Mouse (Mus musculus) limb, embryonic 14.5 days (tissue): ENCODE data around the gene Hipk3. TPM values are rescaled to one million over a fixed set of nuclear protein-coding genes. Genes with fewer than 3 reads are reported as not detected.
A peak's percentile ranks its signal among the peaks of the same experiment; 100 is the strongest.

Experiments
- ATAC-seq: fragments of 200-750 bp; cut with Nextera tagmentation; 2 replicates; pipeline ENCODE4 v1.8.0; 2017; ENCODE audit warnings: low read depth, moderate number of reproducible peaks, moderate TSS enrichment; ENCODE audit not compliant: low FRiP score
- DNase-seq: peaks from one replicate; pipeline ENCODE4 v3.0.0-alpha.2; 2015; ENCODE audit warnings: low spot score
- H3K27ac ChIP-seq: fragments of 300-500 bp; sonication (generic); replicated peaks from 2 replicates; pipeline ENCODE4 v1.5.1; 2014; ENCODE audit warnings: low read depth, mild to moderate bottlenecking, low read length, moderate library complexity, mixed read lengths
- H3K27me3 ChIP-seq: fragments of 300-500 bp; sonication (generic); 2 replicates; pipeline ENCODE4 v1.6.1; 2014; ENCODE audit warnings: low read length, mixed read lengths; ENCODE audit not compliant: control insufficient read depth, insufficient read depth
- H3K36me3 ChIP-seq: fragments of 300-500 bp; sonication (generic); 2 replicates; pipeline ENCODE4 v1.6.1; 2014; ENCODE audit warnings: mild to moderate bottlenecking, low read length, moderate library complexity, mixed read lengths; ENCODE audit not compliant: control insufficient read depth, insufficient read depth
- H3K4me1 ChIP-seq: fragments of 300-500 bp; sonication (generic); 2 replicates; pipeline ENCODE4 v1.6.1; 2014; ENCODE audit warnings: antibody characterized with exemption, low read length, mixed read lengths; ENCODE audit not compliant: control insufficient read depth, insufficient read depth
- H3K4me2 ChIP-seq: fragments of 300-500 bp; sonication (generic); replicated peaks from 2 replicates; pipeline ENCODE4 v1.6.1; 2014; ENCODE audit warnings: low read depth, mild to moderate bottlenecking, low read length, moderate library complexity; ENCODE audit not compliant: severe bottlenecking
- H3K4me3 ChIP-seq: fragments of 300-500 bp; sonication (generic); replicated peaks from 2 replicates; pipeline ENCODE4 v1.5.1; 2014; ENCODE audit warnings: low read length
- H3K9ac ChIP-seq: fragments of 300-500 bp; sonication (generic); 2 replicates; pipeline ENCODE4 v1.6.1; 2014; ENCODE audit warnings: mild to moderate bottlenecking, low read depth, low read length, moderate library complexity; ENCODE audit not compliant: severe bottlenecking
- H3K9me3 ChIP-seq: fragments of 300-500 bp; sonication (generic); 2 replicates; pipeline ENCODE4 v1.6.1; 2016; ENCODE audit warnings: low read length; ENCODE audit not compliant: control insufficient read depth
- POLR2A ChIP-seq: fragments of 200-500 bp; IDR thresholded peaks from 2 replicates; pipeline ENCODE4 v1.8.0; 2012; ENCODE audit warnings: inconsistent platforms, mild to moderate bottlenecking, moderate library complexity, borderline replicate concordance; ENCODE audit not compliant: insufficient read depth, insufficient read length; ENCODE audit errors: extremely low read depth
- WGBS: fragments of 180-500 bp; shearing (Covaris S2); extraction: QIAGEN DNeasy Blood & Tissue Kit; methylation state at CpG from one replicate; pipeline ENCODE4 v1.1.7; 2014; 5-methylcytosine and 5-hydroxymethylcytosine counted together
- polyA plus RNA-seq, 2 experiments: library from polyadenylated mRNA; depleted of rRNA in 1 of 2; stranded (reverse) in 1 of 2; unstranded in 1 of 2; fragments of >200 nt; fragmentation: Nextera tagmentation in 1 of 2; extraction: Ambion mirVana in 1 of 2; gene quantifications; 2 replicates each; pipeline versions ENCODE4 v1.2.1 to v1.2.3; 2012 to 2014

Gene Hipk3
- polyA plus RNA-seq, 2 experiments, result 26.2 to 31.4 TPM

GRCm38 (mm10) chr2:104431067-104431466 lies 63.2 kb downstream of the Hipk3 start:
- Histone ChIP-seq H3K4me2 (no peak overlapping the region), H3K27ac (no peak overlapping the region), H3K9ac (no peak overlapping the region), H3K9me3 (no peaks in the 10 kb centered on the region), H3K4me3 (no peak overlapping the region), H3K36me3 (peaks cover 54% of the 10 kb centered on the region), H3K4me1 (no peaks in the 10 kb centered on the region), H3K27me3 (no peaks in the 10 kb centered on the region)
- no peak for DNase-seq
- no peak for TF ChIP-seq POLR2A
- WGBS, result 91% methylated on average over 6 of the region's 6 CpGs
- no peak for ATAC-seq

DNA sequence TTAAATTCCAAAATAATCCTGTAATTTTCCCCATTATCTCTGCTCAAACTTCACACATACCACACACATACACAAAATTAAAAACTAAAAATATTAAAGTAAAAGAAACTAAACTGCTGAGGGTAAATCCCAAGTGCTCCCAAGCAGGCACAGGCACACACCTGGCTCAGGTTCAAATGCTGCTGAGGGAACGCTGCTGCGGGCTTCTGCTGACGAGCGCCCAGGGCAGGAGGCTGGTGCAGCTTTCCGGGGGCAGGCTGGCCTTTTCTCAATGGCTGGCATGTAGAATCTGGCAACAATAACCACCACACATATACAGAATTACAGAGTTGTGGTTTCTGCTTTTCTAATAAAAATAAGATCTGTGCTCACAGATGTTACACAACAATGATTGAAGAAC lies 63.7 kb downstream of the Hipk3 start:
- DNase-seq (no peak), ATAC-seq (no peak)
- TF ChIP-seq POLR2A, result no peak
- Histone ChIP-seq H3K27ac (no peak overlapping the region), H3K9ac (no peak overlapping the region), H3K4me3 (no peak overlapping the region), H3K4me2 (no peak overlapping the region), H3K4me1 (no peaks in the 10 kb centered on the region), H3K36me3 (peaks cover 50% of the 10 kb centered on the region), H3K27me3 (no peaks in the 10 kb centered on the region), H3K9me3 (no peaks in the 10 kb centered on the region)
- WGBS, result 67% methylated on average over 5 of the region's 5 CpGs

GRCm38 (mm10) chr2:104426112-104426511 lies 68.1 kb downstream of the Hipk3 start:
- Histone ChIP-seq H3K9me3 (no peaks in the 10 kb centered on the region), H3K36me3 (peaks cover 20% of the 10 kb centered on the region), H3K4me3 (no peak overlapping the region), H3K27ac (no peak overlapping the region), H3K27me3 (no peaks in the 10 kb centered on the region), H3K4me1 (no peaks in the 10 kb centered on the region), H3K4me2 (no peak overlapping the region), H3K9ac (no peak overlapping the region)
- DNase-seq (no peak), ATAC-seq (no peak)
- 78% methylated on average over 3 of the region's 3 CpGs for WGBS
- TF ChIP-seq POLR2A, result no peak

GRCm38 (mm10) chr2:104422230-104422629 lies 72.0 kb downstream of the Hipk3 start:
- H3K36me3 ChIP-seq, result 0 out of 2 replicates have a peak, but pooled peaks cover 4% of the 10 kb centered on the region
- TF ChIP-seq POLR2A, result no peak
- no peak overlapping the region for H3K4me2 ChIP-seq
- DNase-seq (peak; percentile 63), ATAC-seq (peak; percentile 57; the same call in 1 of the 2 replicates)
- H3K27ac ChIP-seq, result no peak overlapping the region
- H3K27me3 ChIP-seq, result no peaks in the 10 kb centered on the region
- WGBS, result 14% methylated on average over 1 of the region's 1 CpGs
- no peaks in the 10 kb centered on the region for H3K4me1 ChIP-seq
- H3K4me3 ChIP-seq, result no peak overlapping the region
- H3K9ac ChIP-seq, result no peak overlapping the region
- no peaks in the 10 kb centered on the region for H3K9me3 ChIP-seq

GRCm38 (mm10) chr2:104420805-104421204 lies 73.4 kb downstream of the Hipk3 start:
- no peaks in the 10 kb centered on the region for H3K9me3 ChIP-seq
- H3K4me2 ChIP-seq, result no peak overlapping the region
- WGBS, result 73% methylated on average over 4 of the region's 4 CpGs
- H3K4me3 ChIP-seq, result no peak overlapping the region
- ATAC-seq (no peak), DNase-seq (no peak)
- no peaks in the 10 kb centered on the region for H3K4me1 ChIP-seq
- H3K36me3 ChIP-seq, result 0 out of 2 replicates have a peak, but pooled peaks cover 4% of the 10 kb centered on the region
- TF ChIP-seq POLR2A, result no peak
- no peak overlapping the region for H3K27ac ChIP-seq
- no peaks in the 10 kb centered on the region for H3K27me3 ChIP-seq
- no peak overlapping the region for H3K9ac ChIP-seq

GRCm38 (mm10) chr2:104419999-104420398 lies 74.2 kb downstream of the Hipk3 start:
- Histone ChIP-seq H3K9ac (no peak overlapping the region), H3K27ac (no peak overlapping the region), H3K4me2 (no peak overlapping the region), H3K27me3 (no peaks in the 10 kb centered on the region), H3K36me3 (no peaks in the 10 kb centered on the region), H3K4me3 (no peak overlapping the region), H3K9me3 (no peaks in the 10 kb centered on the region), H3K4me1 (no peaks in the 10 kb centered on the region)
- 84% methylated on average over 1 of the region's 1 CpGs for WGBS
- TF ChIP-seq POLR2A, result no peak
- DNase-seq, result no peak
- ATAC-seq, result no peak
